Mouse (Mus musculus): ENCODE data around the gene Scn2a. TPM values are rescaled to one million over a fixed set of nuclear protein-coding genes. Genes with fewer than 3 reads are reported as not detected.

Gene Scn2a
- total and polyA plus RNA-seq, 3 experiments: 0.59 to 4.8 (median 2.3) TPM

DNA sequence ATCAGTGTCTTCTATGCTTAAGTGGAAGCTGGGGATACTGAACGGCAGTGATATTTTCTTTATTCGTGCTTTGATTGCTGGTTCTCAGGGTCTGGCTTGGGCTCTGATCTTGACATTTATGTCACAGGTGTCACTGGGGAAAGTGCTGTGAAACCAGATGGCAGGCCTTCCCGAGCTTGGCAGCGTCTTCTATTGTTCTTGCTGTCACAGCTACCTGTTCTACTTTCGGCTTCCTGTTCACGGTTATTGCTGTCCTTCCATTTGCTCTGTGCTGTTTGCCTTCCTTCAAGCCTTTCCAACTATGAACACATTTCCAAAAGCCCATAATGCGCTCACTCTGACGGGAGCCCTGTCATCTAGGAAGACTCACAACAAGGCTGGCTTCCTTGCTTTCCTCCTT is 37.9 kb downstream of the Scn2a start:
- no peak overlapping the region for H3K4me3 ChIP-seq (replicated peaks in 1 of 3; ENCODE audit: low read depth in 2 of 3, low read length in 2 of 3, poor library complexity in 1 of 3)
- H3K79me2 ChIP-seq (replicated peaks; ENCODE audit: control insufficient read depth, extremely low read depth, insufficient read depth, poor library complexity, severe bottlenecking): no peaks in the 10 kb centered on the region
- TF ChIP-seq SIN3A (IDR thresholded peaks at IDR 0.05; ENCODE audit: low read length) (no peak), GABPA (IDR thresholded peaks at IDR 0.05; ENCODE audit: insufficient replicate concordance, low read depth, low read length) (no peak), RAD21 (IDR thresholded peaks at IDR 0.05; ENCODE audit: low read depth, low read length) (no peak), ELF1 (IDR thresholded peaks at IDR 0.05; ENCODE audit: low read depth, low read length) (no peak), MAX (IDR thresholded peaks at IDR 0.05; ENCODE audit: low read length) (no peak), ZKSCAN1 (IDR thresholded peaks at IDR 0.05; ENCODE audit: borderline replicate concordance, low read depth, low read length) (no peak)
- H3K36me3 ChIP-seq (replicated peaks in 1 of 2; ENCODE audit: control insufficient read depth in 1 of 2, insufficient read depth in 1 of 2, low read length in 1 of 2): no peaks in the 10 kb centered on the region
- H3K27me3 ChIP-seq (replicated peaks): no peaks in the 10 kb centered on the region
- dilution Hi-C loops (cut with MboI; ENCODE audit: extremely low pct_ligation_motif_present, extremely low pct_unique_long_range_greater_than_20kb, low sequenced_read_pairs) (no loop called here), in situ Hi-C loops (cut with MboI; ENCODE audit: low pct_ligation_motif_present, low pct_unique_long_range_greater_than_20kb, low sequenced_read_pairs) (no loop called here)
- H3K4me2 ChIP-seq (ENCODE audit: insufficient read depth, low read depth, poor library complexity, severe bottlenecking): no peak overlapping the region
- DNase-seq (ENCODE audit: extremely low read depth): no peak
- no peaks in the 10 kb centered on the region for H3K9me3 ChIP-seq (replicated peaks; ENCODE audit: low read length)
- no peaks in the 10 kb centered on the region for H3K4me1 ChIP-seq (ENCODE audit: control insufficient read depth in 1 of 2, insufficient read depth in 2 of 2)
- H3K9ac ChIP-seq (ENCODE audit: insufficient read depth, low read depth): no peak overlapping the region
- no peak overlapping the region for H3K27ac ChIP-seq (ENCODE audit: insufficient read depth, low read depth)

DNA sequence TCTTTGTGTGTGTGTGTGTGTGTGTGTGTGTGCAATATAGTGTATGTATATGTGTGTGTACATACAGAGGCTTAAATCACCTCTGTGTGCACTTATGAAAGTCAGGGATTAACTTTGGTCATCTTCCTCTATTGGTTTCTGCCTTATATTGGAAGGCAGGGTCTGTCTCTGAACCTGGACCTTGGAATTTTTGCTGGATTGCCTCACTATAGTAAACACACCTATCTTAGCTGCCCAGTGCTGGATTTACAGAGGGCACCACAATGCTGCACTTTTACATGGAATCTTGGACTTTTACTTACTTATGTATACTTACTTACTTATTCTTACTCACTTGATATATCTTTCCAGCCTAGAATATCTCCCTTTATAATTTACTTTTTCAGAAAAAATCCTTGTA is 43.3 kb downstream of the Scn2a start:
- Histone ChIP-seq H3K9ac (ENCODE audit: insufficient read depth, low read depth) (no peak overlapping the region), H3K4me3 (replicated peaks in 1 of 3; ENCODE audit: low read depth in 2 of 3, low read length in 2 of 3, poor library complexity in 1 of 3) (no peak overlapping the region), H3K9me3 (replicated peaks; ENCODE audit: low read length) (no peaks in the 10 kb centered on the region), H3K4me1 (ENCODE audit: control insufficient read depth in 1 of 2, insufficient read depth in 2 of 2) (no peaks in the 10 kb centered on the region), H3K4me2 (ENCODE audit: insufficient read depth, low read depth, poor library complexity, severe bottlenecking) (no peak overlapping the region), H3K27me3 (replicated peaks) (no peaks in the 10 kb centered on the region), H3K36me3 (replicated peaks in 1 of 2; ENCODE audit: control insufficient read depth in 1 of 2, insufficient read depth in 1 of 2, low read length in 1 of 2) (no peaks in the 10 kb centered on the region), H3K79me2 (replicated peaks; ENCODE audit: control insufficient read depth, extremely low read depth, insufficient read depth, poor library complexity, severe bottlenecking) (no peaks in the 10 kb centered on the region), H3K27ac (ENCODE audit: insufficient read depth, low read depth) (no peak overlapping the region)
- TF ChIP-seq USF1 (IDR thresholded peaks at IDR 0.05; ENCODE audit: low read depth, low read length) (no peak), MYC (IDR thresholded peaks at IDR 0.05; ENCODE audit: low read depth, low read length) (no peak), JUND (conservative IDR thresholded peaks at IDR 0.05; ENCODE audit: low read depth, low read length) (no peak)
- dilution Hi-C loops (cut with MboI; ENCODE audit: extremely low pct_ligation_motif_present, extremely low pct_unique_long_range_greater_than_20kb, low sequenced_read_pairs): no loop called here
- in situ Hi-C loops (cut with MboI; ENCODE audit: low pct_ligation_motif_present, low pct_unique_long_range_greater_than_20kb, low sequenced_read_pairs): no loop called here
- no peak for DNase-seq (ENCODE audit: extremely low read depth)

DNA sequence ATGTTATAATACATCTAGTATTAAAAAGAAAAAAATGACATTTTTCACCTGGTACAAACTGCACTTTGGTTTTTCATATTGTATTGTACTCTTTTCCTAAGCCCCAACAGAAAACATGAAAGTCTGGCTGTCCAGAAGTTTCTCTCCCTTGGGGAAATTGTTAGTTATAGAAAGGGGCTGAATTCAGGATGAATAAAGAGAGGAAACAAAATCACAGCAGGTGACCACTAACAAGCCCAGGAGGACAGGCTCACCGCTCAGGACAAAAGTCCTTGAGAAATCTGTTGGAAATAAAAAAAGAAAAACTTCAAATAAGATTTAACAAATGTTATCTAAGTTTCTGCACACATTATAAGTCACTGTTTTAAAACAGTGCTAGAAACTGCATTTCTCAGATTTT is 43.9 kb downstream of the Scn2a start:
- H3K27ac ChIP-seq (ENCODE audit: insufficient read depth, low read depth): no peak overlapping the region
- dilution Hi-C loops (cut with MboI; ENCODE audit: extremely low pct_ligation_motif_present, extremely low pct_unique_long_range_greater_than_20kb, low sequenced_read_pairs): no loop called here
- in situ Hi-C loops (cut with MboI; ENCODE audit: low pct_ligation_motif_present, low pct_unique_long_range_greater_than_20kb, low sequenced_read_pairs): no loop called here
- no peaks in the 10 kb centered on the region for H3K27me3 ChIP-seq (replicated peaks)
- H3K4me3 ChIP-seq (replicated peaks in 1 of 3; ENCODE audit: low read depth in 2 of 3, low read length in 2 of 3, poor library complexity in 1 of 3): no peak overlapping the region
- H3K4me2 ChIP-seq (ENCODE audit: insufficient read depth, low read depth, poor library complexity, severe bottlenecking): no peak overlapping the region
- H3K36me3 ChIP-seq (replicated peaks in 1 of 2; ENCODE audit: control insufficient read depth in 1 of 2, insufficient read depth in 1 of 2, low read length in 1 of 2): no peaks in the 10 kb centered on the region
- TF ChIP-seq EP300 (IDR thresholded peaks at IDR 0.05; ENCODE audit: low read length): no peak
- no peak for TF ChIP-seq ZKSCAN1 (IDR thresholded peaks at IDR 0.05; ENCODE audit: borderline replicate concordance, low read depth, low read length)
- no peak for TF ChIP-seq CHD1 (IDR thresholded peaks at IDR 0.05; ENCODE audit: low read depth, low read length)
- no peak for TF ChIP-seq IRF4 (IDR thresholded peaks at IDR 0.05; ENCODE audit: low read depth, low read length)
- H3K9ac ChIP-seq (ENCODE audit: insufficient read depth, low read depth): no peak overlapping the region
- DNase-seq (ENCODE audit: extremely low read depth): no peak
- H3K79me2 ChIP-seq (replicated peaks; ENCODE audit: control insufficient read depth, extremely low read depth, insufficient read depth, poor library complexity, severe bottlenecking): no peaks in the 10 kb centered on the region
- H3K4me1 ChIP-seq (ENCODE audit: control insufficient read depth in 1 of 2, insufficient read depth in 2 of 2): peaks cover 0 to 2% of the 10 kb centered on the region in 2 experiments; a peak in 3 of 4 replicates
- H3K9me3 ChIP-seq (replicated peaks; ENCODE audit: low read length): no peaks in the 10 kb centered on the region
